Mouse (Mus musculus): ENCODE data around the gene Coasy.
"Not testable (repeated sequence)": the region's sequence is repeated elsewhere in the genome, so short reads cannot be mapped to it uniquely, and the experiment has no call there.

Gene Coasy

DNA sequence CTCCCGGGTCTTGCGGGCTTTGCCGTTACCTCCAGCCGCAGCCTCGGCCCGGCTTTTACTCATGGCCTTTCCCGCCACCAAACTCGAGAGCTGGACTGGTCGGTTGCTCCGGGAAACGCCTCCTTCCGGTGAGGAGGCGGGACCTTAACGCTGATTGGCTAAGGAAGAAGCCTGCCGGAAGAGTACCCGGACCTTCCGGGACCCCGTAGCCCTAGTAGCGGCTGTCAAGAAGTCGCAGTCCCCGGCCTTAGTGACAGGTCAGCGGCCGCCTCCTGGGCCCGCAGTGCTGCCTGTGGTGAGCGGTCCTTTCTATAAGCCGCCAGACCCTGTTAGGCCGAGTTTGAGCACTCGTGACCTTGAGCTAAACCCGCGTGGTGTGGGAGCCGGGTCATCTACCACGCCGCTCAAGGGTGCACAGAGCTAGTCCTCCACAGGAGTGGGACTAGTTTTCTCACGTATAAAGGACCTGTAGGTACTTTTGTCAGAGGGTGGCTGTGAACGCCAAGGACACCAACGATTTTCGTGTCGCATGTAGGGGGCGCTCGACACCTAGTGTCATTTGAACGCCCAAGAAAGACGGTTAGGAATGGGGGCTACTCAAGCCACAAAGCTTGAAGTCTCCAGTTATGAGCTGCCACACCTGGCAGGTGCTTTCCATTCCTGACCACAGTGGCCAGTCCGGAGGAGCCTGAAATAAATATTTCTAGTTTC lies 13.1 kb downstream of the Coasy start, which contains the start of gene Psmc3ip:
TSS of gene Psmc3ip (minus strand) at position 123 of the 711 bp plus-strand sequence.
- peak; percentile 96 for DNase-seq

DNA sequence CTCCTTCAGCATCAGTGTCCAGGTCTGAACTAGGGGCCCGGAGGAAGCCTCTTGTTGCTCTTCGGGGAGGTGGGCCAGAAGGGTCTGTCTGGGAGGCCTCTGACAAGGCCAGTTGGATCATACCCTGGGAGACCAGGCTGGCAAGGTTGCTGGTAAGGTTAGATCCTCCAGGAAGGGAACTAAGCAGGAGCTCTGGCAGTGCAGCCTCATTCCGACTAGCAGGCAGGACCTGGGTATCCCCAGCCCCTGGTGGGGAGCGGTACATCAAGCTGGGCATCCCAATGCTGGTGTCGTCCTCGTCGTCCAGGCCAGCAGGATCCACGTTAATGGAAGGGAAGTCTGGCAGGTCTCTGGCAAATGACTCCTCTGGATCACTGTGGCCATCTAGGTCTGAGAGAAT lies 15.9 kb downstream of the Coasy start:
- DNase-seq: no peak

DNA sequence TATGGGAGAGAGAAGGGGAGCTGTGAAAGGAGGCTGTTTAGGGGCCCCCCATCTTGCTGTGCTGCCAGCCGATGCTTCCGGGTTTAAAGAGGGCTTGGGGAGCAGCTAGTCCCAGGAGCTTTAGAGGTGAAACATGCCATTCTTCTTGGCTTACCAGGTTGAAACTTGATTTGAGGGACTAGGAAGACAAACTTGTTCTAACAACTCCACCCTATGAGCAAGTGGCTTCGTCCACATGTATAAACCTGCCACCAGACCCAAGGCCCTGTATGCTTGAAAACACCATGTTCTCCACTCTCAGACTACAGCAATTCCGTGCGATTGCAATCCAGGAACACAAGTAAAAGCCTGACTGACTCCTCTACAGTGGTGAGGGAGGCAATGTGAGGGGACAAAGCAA lies 20.6 kb downstream of the Coasy start:
- no peak for DNase-seq

DNA sequence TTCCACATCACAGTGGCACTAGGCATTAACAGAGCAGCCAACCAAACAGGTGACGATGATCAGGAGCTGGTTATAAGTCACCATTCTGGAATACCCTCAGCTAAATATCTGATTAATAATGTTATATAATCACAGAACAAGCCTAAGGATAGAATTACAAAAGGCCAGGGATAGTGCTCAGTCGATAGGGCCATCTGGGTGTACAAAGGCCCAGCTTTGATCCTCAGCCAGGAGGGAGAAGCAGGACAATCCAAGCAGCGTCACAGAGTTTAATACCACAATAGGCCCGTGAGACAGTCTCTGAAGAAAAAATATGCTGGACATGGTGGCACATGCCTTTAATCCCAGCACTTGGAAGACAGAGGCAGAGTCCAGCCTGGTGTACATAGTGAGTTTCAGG lies 27.0 kb downstream of the Coasy start:
- DNase-seq: no peak

DNA sequence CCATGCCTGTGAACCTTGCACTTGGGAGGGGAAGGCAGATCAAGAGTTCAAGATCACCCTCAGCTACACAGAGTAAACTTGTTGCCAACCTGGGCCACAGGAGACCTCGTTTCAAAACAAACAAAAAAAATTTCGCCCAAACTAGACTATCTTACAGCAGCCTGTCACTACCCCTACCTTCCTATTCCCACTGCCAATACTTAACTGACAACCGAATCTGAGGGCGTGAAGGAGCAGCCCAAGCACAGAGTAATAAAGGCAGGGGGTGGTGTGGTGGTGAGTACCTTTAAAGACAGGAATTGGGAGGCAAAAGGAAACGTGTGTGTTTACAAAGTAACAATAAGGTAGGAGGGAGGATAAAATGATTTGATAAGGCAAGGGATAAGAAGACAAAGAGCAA lies 28.3 kb downstream of the Coasy start:
- no peak for DNase-seq

DNA sequence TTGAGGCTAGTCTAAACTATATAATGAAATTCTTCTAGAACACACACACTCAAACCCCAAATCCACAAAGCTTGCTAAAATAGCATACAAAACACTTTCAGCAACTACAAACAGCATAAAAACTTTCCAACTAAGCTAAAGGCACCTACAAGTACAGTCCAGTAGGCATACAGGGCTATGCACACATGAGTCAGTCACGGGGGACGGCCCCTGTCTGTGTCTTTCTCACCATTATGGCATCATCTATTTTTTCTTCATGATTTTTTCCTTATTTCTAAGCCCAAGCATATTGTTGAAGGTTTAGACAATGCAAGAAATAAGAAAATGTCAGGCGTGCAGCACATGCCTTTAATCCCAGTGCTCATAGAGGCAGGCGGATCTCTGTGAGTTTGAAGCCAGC lies 28.8 kb downstream of the Coasy start:
- no peak for DNase-seq

DNA sequence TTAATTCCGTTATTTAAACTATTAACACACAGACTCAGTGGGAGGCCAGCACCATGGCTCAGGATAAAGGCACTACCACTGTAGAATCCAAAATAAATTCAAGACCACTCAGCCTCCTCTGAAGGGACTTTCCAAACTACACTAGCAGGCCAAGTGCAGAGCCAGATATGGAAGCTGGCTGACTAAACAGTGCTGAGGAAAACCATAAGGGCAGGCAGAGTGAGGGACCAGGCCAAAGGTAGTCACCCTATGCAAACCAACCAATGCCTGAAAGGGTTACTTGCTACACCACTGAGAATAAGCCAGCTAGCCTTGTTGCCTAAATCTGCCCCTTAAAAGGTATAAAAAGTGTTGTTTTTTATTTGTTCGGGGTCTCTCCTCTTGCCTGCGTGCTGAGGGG lies 29.8 kb downstream of the Coasy start:
- no peak for DNase-seq

DNA sequence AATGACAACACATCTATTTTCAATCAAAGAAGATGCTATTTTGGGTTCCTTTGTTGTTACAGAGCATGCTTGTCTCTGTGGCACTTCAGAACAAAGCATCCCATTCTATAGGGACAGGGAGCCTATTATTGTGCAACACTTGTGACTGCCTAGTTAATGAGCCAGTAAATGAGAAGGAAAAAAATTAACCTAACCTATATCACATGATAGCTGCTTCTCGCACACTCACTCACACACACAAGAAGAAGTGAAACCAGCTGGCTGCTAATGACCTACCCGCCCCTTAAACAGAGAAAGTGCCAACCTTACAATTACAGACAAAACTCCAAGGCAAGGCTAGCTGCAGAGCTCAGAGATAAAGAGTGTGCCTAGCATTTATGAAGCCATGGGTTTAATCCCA lies 33.2 kb downstream of the Coasy start:
- no peak for DNase-seq

DNA sequence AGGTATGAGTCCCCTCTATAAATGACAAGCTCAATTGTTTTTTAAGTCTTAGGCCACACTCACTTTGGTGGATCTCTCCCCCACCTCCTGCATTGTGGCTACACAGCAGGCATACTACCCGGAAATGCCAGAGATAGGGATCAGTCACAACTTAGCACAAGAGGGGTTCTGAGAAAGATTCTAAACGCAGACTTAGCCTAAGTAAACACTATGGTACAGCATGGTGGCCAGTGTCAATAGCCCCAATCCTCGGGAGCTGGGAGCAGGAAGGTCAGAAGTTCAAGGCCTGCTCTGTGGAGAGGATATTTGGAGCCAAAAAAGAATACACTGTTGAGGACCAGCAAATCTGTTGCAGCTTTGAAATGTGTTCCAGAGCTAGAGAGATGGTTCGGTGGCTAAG lies 35.7 kb downstream of the Coasy start:
- DNase-seq: no peak

DNA sequence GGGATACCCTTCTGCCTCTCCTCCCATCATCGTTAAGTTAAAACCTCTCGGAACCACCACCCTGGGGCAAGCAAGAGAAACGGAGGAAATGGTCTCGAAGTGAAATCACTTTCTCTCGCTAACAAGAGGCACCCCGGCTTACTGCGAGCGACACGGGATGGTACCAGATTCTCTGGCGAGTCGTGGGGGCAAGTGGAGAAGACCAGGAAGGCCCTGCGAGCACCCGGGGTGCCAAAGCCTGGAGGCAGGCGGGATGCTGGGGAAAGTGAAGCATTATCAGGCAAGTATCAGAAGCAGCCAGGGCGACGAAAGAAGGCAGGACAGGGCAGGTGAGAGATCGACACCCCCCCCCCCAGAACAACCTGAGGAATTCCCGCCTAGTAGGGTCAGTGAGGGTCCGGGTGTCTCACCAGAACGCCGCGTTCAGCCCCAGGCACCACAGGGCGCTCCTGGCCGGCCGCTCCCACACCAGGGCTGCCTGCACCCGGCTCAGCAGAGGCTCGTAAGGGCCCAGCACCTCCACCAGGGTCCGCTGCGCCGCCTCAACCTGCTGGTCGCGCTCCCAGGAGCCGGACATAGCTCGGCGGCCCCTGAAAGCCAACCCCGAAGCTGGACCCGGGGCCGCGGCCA lies 36.9 kb downstream of the Coasy start:
- DNase-seq: no peak

DNA sequence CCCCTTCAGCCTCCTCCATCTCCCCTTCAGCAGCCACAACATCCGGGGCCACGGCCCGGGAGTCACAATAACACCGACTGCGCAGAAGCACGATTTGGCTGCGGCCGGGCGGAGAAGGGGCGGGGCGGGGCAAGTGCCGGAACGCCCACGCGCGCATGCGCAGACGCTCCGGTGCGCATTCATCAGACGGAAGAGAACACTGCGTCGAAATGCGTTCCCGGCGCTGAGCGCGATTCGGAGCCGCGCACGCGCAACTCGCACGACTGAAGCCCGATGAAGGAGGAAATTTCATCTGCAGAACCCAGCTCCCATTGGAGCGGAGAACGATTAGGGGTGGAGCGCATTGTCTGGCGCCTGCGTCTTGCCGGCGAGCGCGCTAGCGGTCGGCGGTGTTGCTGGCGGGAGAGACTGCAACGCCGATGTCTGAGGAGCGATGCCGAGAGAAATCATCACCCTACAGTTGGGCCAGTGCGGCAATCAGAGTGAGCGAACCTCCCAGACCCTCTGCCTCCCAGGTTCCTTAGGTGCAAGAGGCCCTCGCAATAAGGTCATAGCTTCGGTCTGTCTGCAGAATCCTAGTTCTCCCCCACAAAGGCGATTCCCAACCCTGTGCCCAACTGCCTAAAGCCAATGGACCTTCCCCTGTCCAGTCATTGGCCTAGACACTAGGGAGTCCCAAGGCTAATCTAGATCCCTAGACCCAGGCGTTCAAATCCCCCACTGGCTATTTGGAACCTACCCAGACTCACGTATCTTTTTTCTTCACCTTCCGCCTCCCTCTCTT lies 37.6 kb downstream of the Coasy start, which contains the start of the genes Retreg3 and Tubg1:
TSS of gene Retreg3 (minus strand) at position 133 of the 784 bp plus-strand sequence.
TSS of gene Tubg1 (plus strand) at position 178 of the 784 bp plus-strand sequence.
- peak; percentile 98 for DNase-seq

DNA sequence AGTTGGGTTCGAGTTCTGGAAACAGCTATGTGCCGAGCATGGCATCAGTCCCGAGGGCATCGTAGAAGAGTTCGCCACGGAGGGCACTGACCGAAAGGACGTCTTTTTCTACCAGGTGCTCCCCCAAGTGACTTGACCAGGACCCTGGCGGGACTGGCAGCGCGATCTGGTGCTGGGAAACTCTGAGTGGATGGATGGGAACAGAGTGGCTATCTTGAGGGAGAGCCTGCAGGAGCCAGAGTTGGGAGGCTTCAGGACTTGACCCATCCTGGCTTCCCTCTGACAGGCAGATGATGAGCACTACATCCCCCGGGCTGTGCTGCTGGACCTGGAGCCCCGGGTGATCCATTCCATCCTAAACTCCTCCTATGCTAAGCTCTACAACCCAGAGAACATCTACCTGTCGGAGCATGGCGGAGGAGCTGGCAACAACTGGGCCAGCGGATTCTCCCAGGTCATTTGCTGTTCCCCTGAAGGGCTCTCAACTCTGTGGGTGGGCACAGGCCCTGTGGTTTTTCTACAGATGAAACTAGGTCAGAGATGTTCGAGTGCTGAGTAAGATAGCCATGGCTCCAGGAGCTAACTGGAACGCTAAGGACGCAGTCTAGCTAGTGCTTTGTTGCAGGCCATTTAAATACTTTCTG lies 38.3 kb downstream of the Coasy start:
- DNase-seq: no peak

DNA sequence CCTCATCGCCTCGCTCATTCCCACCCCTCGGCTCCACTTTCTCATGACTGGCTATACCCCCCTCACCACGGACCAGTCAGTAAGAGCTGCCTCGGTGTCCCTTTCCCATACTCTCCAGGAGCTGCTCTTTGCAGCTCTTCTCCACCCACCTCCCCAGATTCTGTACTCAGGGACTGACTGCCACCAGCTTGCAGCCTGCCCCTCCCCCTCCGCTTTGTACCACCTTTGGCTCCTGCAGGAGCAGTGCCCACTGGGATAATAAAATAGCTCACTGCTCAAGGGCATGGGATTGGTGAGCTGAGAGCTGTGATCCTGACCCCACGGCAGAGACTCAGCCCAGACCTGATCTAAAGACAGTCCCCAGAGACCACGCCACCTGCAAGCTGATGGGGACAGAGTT lies 42.1 kb downstream of the Coasy start:
- not testable (repeated sequence) for DNase-seq

DNA sequence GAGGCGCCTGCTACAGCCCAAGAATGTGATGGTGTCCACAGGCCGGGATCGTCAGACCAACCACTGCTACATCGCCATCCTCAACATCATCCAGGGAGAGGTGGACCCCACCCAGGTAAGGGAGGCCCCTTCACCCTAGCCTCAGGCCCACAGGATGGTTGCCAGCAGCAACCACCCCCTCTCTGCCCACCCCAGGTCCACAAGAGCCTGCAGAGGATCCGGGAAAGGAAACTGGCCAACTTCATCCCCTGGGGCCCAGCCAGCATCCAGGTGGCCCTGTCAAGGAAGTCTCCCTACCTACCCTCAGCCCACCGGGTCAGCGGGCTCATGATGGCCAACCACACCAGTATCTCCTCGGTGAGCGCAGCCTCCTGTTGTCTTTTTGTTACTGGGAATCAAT lies 42.6 kb downstream of the Coasy start:
- not testable (repeated sequence) for DNase-seq

DNA sequence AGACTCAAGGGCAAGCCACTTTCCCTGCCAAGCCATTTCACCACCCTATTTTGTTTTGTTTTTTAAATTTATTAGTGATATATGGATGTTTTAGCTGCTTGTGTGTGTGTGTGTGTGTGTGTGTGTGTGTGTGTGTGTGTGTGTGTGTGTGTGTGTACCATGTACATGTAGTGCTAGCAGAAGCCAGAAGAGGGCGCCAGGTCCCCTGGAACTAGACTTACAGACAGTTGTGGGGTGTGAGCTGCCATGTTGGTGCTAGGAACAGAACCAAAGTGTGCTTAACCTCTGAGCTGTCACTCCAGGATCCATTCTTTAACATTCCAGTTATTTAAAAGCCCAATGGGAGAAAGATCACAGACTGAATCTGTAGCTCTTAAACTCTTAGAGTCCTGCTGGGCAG lies 44.7 kb downstream of the Coasy start:
- DNase-seq: no peak

DNA sequence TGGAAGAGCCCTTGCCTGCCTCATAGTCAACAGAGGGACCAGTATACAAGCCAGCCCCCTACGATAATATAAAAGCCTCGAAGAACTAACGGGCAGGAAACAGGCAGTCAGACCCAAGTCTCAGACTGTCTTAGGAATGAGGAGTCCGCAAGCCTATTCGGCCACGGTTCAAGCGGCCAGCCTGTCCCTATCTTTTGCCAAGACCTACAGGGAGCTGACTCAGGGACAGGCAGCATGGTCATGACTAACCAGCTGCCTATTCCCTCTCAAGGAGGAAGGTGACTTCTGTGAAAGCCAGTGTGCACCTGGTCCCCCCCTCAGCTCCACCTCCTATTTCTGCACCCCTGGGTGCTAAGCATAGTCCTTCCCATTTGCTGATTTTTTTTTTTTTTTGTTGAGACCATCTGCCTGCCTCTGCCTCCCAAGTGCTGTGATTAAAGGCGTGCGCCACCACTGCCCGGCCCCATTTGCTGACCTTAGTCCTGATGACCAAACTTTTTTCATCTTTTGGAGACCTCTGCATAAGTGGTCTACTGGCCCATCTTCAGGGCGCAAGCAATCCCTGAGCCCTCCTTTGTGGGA lies 46.7 kb downstream of the Coasy start:
- no peak for DNase-seq

DNA sequence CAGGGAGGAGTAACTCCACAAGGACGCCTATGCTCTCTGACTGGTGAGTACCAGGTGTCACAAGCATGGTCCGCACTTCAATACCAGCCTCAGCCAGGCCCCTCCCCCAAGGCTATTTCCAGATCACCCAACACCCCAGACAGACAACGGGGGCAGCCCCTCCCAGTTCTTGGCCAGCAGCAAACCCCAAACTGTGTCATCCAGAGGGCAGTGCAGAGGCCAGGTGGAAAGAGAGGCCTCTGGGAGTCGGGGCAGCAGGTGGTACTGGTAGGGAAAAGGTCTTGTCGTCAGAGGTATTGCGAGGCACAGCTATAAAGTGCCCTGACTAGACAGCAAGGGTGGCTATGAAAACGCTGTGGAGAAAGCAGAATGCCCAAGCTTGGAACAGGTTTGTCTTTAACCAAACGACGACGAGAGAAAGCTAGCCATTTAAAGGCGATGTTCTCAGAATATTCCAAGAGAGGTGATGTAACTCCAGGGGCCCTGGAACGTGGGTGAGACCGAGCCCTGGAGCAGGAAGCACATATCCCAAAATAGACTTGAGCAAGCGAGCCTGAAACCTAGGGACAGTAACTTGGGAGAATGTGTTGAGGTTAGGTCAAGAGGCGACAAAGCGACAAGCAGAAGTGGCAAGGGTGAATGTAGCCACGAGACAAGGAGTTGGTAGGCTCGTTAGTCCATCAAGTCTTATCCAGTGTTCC lies 47.8 kb downstream of the Coasy start:
- no peak for DNase-seq

DNA sequence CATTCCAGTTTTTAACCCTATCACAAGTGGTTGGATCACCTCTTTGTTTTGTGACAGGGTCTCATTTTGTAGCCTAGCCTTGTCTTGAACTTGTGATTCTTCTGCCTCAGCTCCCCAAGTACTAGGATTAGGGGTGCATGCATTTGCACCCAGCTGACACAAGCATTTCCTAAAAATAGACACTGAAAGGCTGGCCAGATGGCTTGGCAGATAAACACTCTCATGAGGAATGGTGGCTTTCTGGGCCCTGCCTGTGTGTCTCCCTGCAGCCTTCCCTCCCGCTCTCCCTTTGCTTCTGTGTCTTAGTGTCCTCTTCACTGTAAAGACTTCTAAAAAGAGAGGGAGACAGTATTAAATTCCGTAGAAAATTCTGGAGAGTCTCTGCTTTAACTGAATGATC lies 48.8 kb downstream of the Coasy start:
- DNase-seq: no peak

DNA sequence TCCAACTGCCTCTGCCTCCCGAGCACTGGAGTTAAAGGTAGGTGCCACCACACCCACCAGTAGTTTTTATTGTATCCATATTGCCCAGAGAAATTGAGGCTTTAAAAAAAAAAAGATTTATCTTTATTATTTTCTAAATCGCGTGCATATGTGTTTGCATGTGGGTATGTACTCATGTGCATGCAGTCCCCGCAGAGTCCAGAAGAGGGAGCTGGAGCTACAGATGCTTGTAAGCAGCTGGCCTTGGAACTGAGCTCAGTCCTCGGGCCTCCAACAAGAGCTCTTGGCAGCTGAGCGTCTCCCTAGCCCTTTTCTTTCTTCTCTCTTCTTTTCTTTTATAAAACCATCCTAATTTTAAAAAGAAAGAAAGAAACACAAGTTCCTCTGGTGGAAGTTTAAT lies 49.3 kb downstream of the Coasy start:
- DNase-seq: no peak

DNA sequence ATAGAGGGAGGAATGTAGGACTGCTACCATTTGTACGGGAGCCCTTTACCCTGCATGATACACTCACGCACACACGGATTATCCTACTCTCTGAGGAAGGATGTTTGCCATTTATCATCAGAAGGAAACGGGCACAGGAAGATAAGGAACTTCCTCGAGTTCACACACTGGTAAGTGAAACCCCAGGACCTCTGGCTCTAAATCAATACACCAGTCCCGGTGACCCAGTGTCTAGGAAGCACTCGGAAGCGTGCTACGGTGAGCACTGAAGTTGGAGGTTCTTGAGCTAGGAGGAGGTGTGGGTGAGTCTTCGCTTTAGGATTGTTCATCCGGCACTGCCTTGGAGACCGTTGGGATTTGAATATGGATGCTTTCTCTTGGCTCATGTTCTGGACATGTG lies 50.7 kb downstream of the Coasy start:
- peak; percentile 29 for DNase-seq

DNA sequence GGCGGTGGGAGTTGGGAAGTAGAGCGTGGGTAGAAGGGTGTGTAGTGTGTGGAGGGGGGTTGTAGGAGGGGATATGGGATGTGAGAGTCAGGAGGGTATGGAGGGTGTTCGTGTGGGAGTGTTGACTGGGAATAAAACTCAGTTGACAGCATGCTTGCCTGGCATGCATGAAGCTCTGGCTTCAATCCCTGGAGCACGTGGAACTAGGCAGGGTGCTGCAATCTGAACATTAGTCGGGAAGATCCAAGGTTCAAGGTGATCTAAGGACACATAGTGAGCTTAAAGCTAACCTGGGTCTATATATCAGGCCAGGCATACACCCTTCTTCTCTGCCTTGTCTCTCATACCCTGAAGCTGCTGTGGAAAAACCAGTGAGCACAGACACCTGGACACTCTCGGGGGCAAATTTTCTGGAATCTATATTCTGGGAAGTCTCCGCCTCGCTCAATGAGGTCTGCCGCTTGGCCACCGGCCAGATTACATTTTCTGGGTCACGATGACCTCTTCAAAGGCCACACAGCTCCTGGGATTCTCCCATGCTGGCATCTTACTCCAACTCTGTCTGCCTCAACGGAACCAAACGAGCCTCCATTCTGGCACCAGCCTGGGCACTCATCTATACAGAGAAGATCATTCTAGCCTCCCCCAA lies 52.0 kb downstream of the Coasy start:
- DNase-seq: no peak

All from kidney, adult 11 months (tissue).